Mouse (Mus musculus) bone marrow macrophage, adult 2 months (primary cell): ENCODE results near the gene Me3. TPM values are rescaled to one million over a fixed set of nuclear protein-coding genes. Genes with fewer than 3 reads are reported as not detected.

Source experiments
- H3K27ac ChIP-seq: 2 replicates; pipeline ENCODE4 v1.5.1; 2012; ENCODE audit warnings: low read depth, low read length; ENCODE audit not compliant: insufficient read depth
- H3K4me1 ChIP-seq: 2 replicates; pipeline ENCODE4 v1.6.1; 2012; ENCODE audit warnings: low read length; ENCODE audit not compliant: control insufficient read depth, insufficient read depth
- H3K4me3 ChIP-seq: 2 replicates; pipeline ENCODE4 v1.5.1; 2012; ENCODE audit warnings: mild to moderate bottlenecking, low read length, moderate library complexity; ENCODE audit not compliant: insufficient read depth
- CTCF ChIP-seq: IDR thresholded peaks from 2 replicates; pipeline ENCODE4 v1.5.1; 2012; ENCODE audit warnings: low read depth, mild to moderate bottlenecking, low read length, moderate library complexity
- POLR2A ChIP-seq: IDR thresholded peaks from 2 replicates; pipeline ENCODE4 v1.6.1; 2012; ENCODE audit warnings: mild to moderate bottlenecking, low read depth, low read length, borderline replicate concordance
- polyA plus RNA-seq: library from polyadenylated mRNA; stranded (reverse); fragments of >200 nt; gene quantifications from 2 replicates; pipeline ENCODE4 v1.2.4, GENCODE M21; 2012; ENCODE audit not compliant: missing spikeins, insufficient read depth, insufficient read length

Gene Me3
- polyA plus RNA-seq, 1 experiment = not detected

DNA sequence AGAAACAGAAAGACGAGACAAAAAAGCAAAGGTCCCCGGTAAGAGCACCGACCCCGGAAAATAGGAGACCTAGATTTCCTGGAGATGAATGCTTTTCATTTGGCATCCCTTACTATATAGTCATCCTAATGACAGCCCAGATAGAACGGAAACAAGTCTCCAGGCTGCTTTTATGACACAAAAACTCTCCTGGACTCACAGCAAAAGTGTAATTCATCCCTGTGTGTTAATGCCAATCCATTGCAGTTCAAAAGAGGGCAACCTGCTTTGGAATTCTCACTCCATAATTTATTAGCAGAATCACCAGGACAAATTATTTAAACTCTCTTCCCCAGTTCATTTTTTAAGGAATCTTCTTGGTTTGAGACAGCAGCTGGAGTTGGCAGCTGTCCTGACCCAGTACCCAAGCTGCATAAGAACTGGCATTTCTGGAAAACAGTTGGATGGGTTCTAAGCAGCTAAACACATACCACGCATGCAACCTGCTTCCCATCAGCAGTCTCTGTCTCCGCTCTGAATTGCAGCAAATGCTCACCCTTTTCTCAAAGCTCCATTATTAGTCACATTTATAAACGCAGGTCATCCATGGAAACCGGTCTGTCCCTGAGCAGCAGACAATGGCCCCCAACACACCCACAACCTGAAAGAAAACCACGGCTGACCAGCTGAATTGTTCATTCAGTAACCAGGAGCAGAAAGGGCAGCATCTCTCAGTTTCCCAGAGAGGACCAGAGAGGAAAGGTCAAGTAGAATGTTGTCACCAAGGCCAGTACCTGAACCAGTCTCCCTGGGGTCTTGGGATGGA is 49.7 kb downstream of the Me3 start:
- no peak for TF ChIP-seq CTCF
- no peak for TF ChIP-seq POLR2A
- Histone ChIP-seq H3K27ac (no peak overlapping the region), H3K4me1 (no peaks in the 10 kb centered on the region), H3K4me3 (no peak overlapping the region)

DNA sequence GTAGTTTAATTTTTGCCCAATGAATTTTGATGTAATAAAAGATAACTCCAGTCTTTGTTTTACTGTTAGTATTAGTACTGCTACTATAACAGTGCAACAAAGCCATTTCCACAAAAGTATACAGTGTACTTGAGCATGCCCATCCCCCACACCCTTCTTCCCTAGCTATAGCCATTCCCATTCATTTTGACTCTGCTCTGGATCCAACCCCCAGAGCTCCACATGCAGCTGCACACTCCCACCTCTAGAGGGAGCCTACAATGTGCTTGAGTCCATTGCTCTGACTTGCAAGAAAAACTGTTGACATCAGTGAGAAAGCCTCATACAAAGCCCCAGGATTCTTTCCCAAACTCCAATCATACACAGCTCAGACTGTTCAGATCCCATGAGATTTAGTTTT is 66.0 kb downstream of the Me3 start:
- no peak overlapping the region for H3K27ac ChIP-seq

DNA sequence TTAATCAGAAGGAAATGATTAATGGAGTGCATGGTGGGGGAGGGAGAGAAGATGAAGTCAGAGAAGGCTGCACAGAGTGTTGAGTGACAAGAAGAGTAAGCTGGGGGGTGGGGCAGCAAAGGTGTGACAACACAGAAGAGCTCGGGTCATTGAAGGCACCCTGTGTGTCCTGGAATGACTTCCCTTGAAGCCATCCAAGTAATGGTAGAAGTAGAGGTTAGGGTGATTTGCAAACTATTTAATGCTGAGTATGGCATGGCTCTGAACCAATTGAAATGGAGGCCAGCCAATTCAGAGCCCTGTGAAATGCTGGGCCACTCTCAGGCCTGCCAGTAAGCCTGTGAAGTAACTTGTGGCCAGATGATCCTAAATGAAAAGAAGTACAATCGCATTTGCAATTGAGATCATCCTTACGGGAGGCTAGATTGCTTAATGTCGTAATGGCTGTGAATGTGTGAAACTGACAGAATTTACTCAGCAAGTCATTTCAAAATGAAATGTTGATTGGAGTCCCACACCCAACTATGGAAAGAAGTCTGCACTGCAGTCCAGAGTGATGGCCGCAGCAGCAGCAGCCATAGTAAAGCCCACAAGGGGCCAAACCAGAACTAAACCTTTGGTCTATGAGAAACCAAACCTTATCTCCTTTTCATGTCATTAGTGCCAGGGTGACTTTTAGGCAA is 67.6 kb downstream of the Me3 start:
- no peak overlapping the region for H3K27ac ChIP-seq
- no peak overlapping the region for H3K4me3 ChIP-seq
- TF ChIP-seq CTCF = no peak
- no peaks in the 10 kb centered on the region for H3K4me1 ChIP-seq

More for the DNA sequence above, 66.0 kb downstream of the Me3 start:
- Histone ChIP-seq H3K4me1 (no peaks in the 10 kb centered on the region), H3K4me3 (no peak overlapping the region)
- TF ChIP-seq CTCF (0 out of 2 replicates have a peak, but pooled peaks have one; percentile 18), POLR2A (no peak)

DNA sequence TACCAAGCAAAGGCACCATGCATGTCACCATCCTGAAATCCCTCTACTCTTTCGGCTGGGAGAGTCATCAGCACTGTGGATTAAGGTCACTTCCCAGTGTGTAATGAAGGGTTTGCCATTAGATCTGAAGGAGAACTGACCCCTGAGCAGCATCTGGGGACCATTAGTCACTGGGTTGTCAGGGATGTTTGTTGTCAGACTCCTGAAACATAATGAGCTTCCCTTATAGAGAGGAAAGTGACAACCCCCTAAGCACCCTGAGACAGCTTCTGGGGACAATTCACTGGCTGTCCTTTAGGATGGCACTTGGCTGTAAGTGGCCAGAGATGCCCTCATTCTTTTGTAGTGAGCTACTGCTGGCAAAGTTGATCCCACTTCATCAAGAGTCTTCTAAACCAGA is 68.3 kb downstream of the Me3 start:
- no peak for TF ChIP-seq CTCF
- no peak overlapping the region for H3K4me3 ChIP-seq
- H3K27ac ChIP-seq = no peak overlapping the region
- no peaks in the 10 kb centered on the region for H3K4me1 ChIP-seq

DNA sequence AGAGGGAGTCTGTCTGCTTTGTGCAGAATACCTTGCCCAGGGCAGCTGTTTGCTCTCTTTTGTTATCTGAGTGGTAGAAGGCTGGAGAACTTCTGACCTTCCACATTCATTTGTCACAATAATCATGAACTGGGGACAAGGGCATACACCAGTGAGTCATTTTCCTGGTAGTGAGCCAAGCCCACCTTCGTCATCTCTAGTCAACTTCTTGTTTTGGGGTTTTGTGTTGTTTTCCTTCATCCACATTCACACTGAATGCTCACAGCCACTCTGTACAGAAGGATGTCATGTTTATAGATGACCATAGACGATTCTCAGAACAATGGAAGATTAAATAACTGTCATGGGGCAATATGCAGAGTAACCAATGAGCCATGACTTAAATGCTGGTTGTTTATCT is 78.6 kb downstream of the Me3 start:
- no peak overlapping the region for H3K4me3 ChIP-seq
- no peaks in the 10 kb centered on the region for H3K4me1 ChIP-seq
- no peak for TF ChIP-seq POLR2A
- TF ChIP-seq CTCF = no peak
- no peak overlapping the region for H3K27ac ChIP-seq

DNA sequence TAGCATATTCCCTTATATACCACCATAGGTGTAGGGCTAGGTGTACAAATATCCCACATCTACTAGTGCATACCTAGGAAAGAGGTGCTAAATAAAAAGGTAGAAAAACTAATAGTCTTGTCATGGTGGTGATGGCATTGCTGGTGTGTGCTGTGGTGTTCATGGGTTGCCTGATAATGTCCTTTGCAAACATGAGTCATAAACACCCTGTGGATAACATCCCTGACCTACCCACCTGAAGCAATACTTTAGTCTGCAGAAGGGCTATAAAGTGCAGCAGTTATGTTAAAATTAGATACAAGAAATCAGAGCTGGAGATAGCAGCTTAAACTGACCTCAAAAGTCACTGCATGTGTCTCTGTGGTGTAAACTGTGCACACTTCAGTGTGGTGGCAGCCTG is 80.9 kb downstream of the Me3 start:
- no peaks in the 10 kb centered on the region for H3K4me1 ChIP-seq
- TF ChIP-seq POLR2A = no peak
- TF ChIP-seq CTCF = no peak
- no peak overlapping the region for H3K27ac ChIP-seq
- H3K4me3 ChIP-seq = no peak overlapping the region

DNA sequence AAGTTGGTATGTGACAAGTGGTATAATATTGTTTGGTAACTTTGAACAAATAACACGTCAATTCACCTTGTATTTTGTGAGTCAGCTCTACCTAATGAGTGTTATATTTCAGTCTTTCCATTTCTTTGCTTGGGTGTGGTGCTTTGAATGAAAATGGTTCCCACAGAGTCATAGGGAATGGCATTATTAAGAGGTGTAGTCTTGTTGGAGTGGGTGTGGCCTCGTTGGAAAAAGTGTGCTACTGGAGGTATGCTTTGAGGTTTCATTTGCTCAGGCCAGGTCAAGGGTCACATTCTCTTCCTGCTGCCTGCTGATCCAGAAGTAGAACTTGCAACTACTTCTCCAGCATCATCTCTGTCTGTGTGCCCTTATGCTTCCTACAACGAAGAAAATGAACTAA is 84.0 kb downstream of the Me3 start:
- H3K27ac ChIP-seq = no peak overlapping the region
- no peaks in the 10 kb centered on the region for H3K4me1 ChIP-seq
- H3K4me3 ChIP-seq = no peak overlapping the region
- TF ChIP-seq CTCF = no peak
- TF ChIP-seq POLR2A = no peak

DNA sequence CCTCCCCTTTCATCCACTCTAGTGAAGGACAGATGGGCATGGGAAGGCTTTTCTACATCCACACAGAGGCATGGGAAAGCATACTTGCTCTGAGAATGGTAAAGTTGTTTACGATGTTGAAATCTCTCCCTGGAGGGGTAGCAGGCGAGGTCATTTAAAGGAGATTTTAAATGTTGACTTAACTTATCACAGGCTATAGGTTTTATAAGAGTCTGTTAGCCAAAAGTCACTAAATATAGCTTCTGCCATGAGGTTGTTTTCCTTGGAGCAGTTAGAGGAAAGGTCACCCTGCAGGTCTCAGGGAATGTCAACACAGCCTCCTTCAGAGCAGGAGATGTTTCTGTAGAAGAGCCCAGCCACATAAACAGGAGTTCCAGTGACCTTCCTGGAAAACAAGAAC is 85.3 kb downstream of the Me3 start:
- no peaks in the 10 kb centered on the region for H3K4me1 ChIP-seq
- no peak for TF ChIP-seq CTCF
- TF ChIP-seq POLR2A = no peak
- no peak overlapping the region for H3K27ac ChIP-seq
- H3K4me3 ChIP-seq = no peak overlapping the region

DNA sequence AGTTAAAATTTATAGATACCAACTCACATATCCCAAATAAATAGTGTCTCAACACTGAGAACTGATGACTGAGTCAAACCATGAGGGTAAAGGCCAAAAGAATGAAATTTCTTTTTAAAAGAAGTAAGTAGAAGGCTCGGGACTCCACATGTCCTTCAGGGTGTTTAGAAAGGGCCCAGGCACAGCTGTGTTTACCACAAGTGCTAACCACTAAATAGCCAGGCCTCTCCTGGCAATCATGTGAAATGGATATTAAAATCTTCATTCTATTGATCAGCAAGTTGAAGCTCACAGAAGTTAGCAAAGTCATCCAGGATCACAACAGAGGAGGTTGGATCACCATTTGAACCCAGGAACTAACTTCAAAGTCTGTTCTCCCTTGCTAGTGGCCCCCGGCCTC is 86.1 kb downstream of the Me3 start:
- Histone ChIP-seq H3K4me1 (no peaks in the 10 kb centered on the region), H3K27ac (no peak overlapping the region), H3K4me3 (no peak overlapping the region)
- no peak for TF ChIP-seq POLR2A
- TF ChIP-seq CTCF = no peak

DNA sequence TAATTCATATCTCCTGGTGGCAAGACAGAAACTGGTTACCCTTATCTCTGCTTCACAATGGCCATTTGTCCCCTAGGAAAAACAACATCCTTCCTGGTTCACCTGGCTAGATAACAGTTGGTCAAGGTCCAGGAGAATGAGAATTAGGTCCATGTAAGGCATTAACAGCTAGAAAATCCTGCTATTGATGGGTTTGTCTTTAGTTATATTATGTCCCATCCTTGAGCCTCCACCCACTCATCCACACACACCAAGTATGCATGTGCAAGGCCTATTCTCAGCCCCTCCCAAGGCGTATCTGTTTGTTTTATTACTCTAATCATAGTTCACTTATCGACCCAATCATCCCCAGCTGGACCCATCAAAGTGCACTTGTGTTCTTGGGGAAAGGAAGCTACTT is 88.1 kb downstream of the Me3 start:
- no peak overlapping the region for H3K27ac ChIP-seq
- no peak for TF ChIP-seq POLR2A
- no peak for TF ChIP-seq CTCF
- H3K4me3 ChIP-seq = no peak overlapping the region
- no peaks in the 10 kb centered on the region for H3K4me1 ChIP-seq
